Mouse (Mus musculus) cerebellum, adult 18-20 months (tissue): ENCODE results near the gene Dcps.
"Not testable (repeated sequence)": the region's sequence is repeated elsewhere in the genome, so short reads cannot be mapped to it uniquely, and the experiment has no call there.

Experiments used
- DNase-seq, 2 experiments: peaks; one replicate each; pipeline ENCODE4 v3.0.0; 2021

Dcps gene

GRCm38 (mm10) chr9:35173331-35173730 is 2.5 kb downstream of the Dcps start:
- DNase-seq = no peak

- DNase-seq = no peak
Observed at GRCm38 (mm10) chr9:35170071-35170470, 5.8 kb downstream of the Dcps start.

GRCm38 (mm10) chr9:35166798-35167635 is 8.8 kb downstream of the Dcps start:
- DNase-seq = no peak

- peak in 1 of 2 experiments; percentile 25 for DNase-seq
Observed at GRCm38 (mm10) chr9:35166144-35166797, 9.6 kb downstream of the Dcps start.

- no peak for DNase-seq
Observed at GRCm38 (mm10) chr9:35164142-35164874, 11.6 kb downstream of the Dcps start.

- peak; percentile 81 to 83 for DNase-seq
Observed at GRCm38 (mm10) chr9:35163011-35163690, 12.7 kb downstream of the Dcps start.

- no peak for DNase-seq
Observed at GRCm38 (mm10) chr9:35161721-35162120, 14.1 kb downstream of the Dcps start.

GRCm38 (mm10) chr9:35160662-35161061 is 15.2 kb downstream of the Dcps start:
- DNase-seq = no peak

- DNase-seq = no peak
Observed at GRCm38 (mm10) chr9:35158477-35158876, 17.4 kb downstream of the Dcps start.

GRCm38 (mm10) chr9:35156862-35157261 is 19.0 kb downstream of the Dcps start:
- DNase-seq = no peak

GRCm38 (mm10) chr9:35156002-35156710 is 19.7 kb downstream of the Dcps start:
- DNase-seq = no peak

GRCm38 (mm10) chr9:35152923-35153322 is 22.9 kb downstream of the Dcps start:
- DNase-seq = no peak

- not testable (repeated sequence) for DNase-seq
Observed at GRCm38 (mm10) chr9:35148822-35149221, 27.0 kb downstream of the Dcps start.

GRCm38 (mm10) chr9:35147261-35147660 is 28.6 kb downstream of the Dcps start:
- DNase-seq = not testable (repeated sequence)

- no peak for DNase-seq
Observed at GRCm38 (mm10) chr9:35145829-35146228, 30.0 kb downstream of the Dcps start.

GRCm38 (mm10) chr9:35145118-35145517 is 30.7 kb downstream of the Dcps start:
- DNase-seq = no peak

GRCm38 (mm10) chr9:35142221-35142620 is 33.6 kb downstream of the Dcps start:
- DNase-seq = no peak

- DNase-seq = no peak
Observed at GRCm38 (mm10) chr9:35139231-35139744, 36.6 kb downstream of the Dcps start.

GRCm38 (mm10) chr9:35138029-35138428 is 37.8 kb downstream of the Dcps start:
- DNase-seq = no peak

GRCm38 (mm10) chr9:35135575-35135974 is 40.3 kb downstream of the Dcps start:
- peak; percentile 48 to 50 for DNase-seq

GRCm38 (mm10) chr9:35131637-35132397 is 44.0 kb downstream of the Dcps start:
- no peak for DNase-seq
